Mouse (Mus musculus) fibroblast of lung, adult 2 months (primary cell): ENCODE data around the gene Tmem40.
A peak's percentile ranks its signal among the peaks of the same experiment; 100 is the strongest.

Experiments
- DNase-seq: peaks from one replicate; pipeline ENCODE4 v3.0.0-alpha.2; 2011; ENCODE audit warnings: low read depth

The Tmem40 gene

DNA sequence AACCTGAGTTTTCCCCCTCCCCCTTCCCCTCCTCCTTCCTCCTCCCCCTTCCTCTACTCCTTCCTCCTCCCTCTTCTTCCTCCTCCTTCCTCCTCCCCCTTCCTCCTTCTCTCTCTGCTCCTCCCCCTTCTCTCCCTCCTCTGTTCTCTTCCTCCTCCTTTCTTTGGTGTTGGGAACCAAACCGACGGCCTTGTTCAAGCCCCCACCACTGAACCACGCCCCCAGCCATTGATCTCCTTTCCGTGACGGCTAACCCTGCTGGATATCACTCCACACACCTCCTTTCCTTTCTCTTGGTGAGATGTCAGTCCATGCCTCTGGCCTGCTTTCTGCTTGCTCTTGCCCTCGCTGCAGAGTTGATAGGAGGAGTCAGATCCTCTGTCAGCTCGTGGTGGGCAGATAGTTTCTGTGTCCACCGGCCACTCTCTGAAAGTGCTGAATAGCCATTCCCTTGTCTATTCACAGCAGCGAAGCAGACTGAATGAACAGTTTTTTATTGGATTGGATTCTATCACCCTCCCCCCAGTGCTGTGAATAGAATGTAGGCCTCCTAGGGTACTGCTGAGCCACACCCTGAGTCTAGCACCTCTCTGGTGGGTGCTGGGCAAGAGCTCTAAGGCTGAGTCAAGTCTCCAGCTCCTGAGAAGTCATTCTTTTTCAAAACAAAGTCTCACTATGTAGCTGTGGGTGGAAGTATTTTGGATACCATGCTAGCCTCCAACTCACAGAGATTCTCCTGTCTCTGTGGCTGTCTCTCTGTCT is at the start of gene Tmem40:
TSS of gene Tmem40 (minus strand) at position 416 of the 762 bp plus-strand sequence.
- no peak for DNase-seq

DNA sequence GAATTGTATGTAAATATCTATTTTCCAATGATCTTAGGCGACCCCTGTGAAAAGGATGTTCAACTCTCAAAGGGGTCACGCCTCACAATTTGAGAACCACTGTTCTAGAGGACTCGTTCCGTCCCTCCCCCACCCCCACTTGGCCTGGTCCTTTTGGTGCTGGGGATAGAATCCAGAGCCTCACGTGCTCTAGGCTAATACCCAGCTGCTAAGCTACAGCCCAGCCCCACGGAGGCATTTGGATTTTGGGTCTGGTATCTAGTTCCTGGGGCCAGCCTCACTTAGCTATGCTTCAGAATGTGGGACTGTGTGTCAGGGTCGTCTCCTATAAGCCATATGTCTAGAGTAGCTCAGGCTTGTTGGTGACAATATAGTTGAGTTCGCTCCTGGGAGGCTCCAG is 49.4 kb upstream of the Tmem40 start:
- DNase-seq, result no peak

DNA sequence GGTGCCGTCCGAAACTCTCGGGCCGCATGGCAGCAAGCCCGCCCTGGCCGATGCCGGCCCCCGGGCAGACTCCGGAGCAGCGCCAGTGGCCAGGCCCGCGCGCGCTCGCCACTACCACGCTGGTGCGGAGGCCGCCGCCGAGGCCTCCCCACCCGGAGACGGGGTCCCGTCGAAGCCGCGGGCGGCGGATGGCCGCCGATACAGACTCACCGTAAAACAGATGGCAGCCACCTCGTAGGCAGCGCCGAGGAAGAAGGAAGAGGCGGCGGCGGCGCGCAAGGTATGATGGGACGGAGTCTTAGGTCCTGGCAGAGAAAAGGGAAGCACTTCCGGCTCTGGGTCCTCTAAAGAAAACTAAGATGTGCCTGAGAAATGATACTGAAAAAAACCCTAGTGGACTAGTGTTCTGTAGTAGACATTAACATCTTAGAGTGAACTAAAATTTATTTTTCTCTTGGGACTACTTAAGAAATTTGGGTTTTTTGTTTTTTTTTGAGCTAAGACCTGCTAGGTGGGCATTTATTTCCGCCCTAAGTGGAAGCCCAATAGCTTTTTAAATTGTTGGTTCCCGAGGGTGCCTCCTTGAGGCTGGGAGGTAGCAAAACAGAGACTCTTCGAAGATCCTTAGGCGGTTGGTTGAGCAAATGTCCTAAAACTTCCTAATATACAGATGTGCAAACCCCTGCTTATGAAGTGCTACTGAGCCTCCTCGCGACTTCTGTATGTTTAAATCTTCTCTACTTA is 46.5 kb upstream of the Tmem40 start, which contains the start of gene Rpl32:
TSS of gene Rpl32 (minus strand) at position 260 of the 744 bp plus-strand sequence.
- peak; percentile 88 for DNase-seq

DNA sequence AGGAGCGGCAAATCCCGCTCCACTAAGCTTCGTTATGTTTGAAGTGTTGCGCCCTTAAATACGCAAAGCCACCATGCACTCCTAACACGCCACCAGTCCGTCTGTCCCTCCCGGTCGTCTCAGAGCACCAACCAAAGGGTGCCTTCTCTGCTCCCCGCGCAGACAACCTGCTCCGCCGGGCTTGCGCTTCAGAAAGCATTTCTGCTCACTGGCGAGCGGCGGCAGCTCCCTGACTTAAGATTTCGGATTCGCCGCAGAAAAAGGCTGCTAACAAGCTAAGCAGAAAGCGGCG is 45.9 kb upstream of the Tmem40 start:
- no peak for DNase-seq

DNA sequence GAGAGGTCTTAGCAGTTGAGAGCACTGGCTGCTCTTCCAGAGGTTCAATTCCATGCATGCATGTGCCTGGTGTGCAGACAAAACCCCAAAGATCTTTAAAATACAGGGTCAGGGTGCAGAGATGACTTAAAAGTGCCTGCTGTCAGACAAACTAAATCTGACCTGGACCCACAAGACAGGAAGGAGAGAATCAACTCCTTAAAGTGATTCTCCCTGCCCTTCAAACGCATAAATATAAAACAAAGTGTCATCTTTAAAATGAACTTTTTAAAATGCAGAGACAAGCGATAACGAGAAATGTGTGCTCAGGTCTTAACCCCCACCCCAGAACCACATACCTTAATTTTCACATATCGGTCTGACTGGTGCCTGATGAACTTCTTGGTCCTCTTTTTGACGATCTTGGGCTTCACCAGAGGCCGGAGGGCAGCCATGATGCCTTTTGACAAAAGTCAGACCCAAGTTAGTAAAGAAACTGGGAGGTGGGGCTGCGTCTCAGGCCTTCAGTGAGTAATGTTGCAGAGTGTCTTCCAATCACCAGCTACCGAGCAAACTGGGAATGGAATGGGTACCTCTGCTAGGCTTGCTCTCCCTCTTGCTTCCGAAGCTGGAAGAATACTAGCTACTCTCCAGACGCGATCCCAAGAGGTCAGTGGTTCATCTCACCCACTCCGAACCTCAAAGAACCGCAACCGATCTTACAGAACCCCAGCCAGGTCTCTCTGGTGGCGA is 45.4 kb upstream of the Tmem40 start:
- DNase-seq, result no peak

DNA sequence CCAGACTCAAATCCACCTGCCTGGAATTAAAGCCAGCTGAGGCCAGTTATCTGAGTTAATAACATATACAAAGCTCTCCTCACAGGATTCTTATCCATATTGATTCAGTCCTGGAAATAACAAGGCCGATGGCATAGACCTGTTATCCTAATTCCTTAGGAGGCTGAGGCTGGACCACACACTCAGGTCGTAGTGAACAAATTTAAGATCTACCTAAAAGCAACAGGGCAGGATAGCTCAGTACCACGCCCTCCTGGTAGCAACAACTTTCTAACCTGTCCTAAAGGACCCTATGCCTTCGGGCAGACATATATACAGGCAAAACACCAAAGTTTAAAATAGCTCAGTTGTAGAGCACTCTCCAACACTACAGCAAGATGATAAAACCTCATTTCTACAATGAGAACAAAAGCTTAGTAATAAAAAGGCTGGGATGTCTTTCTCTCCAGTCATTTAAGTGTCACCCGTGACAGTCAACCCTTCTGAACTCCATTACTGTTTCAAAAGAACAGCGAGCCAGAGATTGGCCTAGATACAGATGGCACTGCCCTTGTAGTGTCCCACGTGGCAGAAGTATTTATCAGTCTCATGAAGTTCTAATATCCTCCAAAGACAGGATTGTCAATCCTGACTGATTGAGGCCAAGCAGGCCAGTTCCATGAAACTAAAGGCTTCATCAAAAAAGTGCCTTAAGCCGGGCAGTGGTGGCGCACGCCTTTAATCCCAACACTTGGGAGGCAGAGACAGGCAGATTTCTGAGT is 42.4 kb upstream of the Tmem40 start:
- no peak for DNase-seq

DNA sequence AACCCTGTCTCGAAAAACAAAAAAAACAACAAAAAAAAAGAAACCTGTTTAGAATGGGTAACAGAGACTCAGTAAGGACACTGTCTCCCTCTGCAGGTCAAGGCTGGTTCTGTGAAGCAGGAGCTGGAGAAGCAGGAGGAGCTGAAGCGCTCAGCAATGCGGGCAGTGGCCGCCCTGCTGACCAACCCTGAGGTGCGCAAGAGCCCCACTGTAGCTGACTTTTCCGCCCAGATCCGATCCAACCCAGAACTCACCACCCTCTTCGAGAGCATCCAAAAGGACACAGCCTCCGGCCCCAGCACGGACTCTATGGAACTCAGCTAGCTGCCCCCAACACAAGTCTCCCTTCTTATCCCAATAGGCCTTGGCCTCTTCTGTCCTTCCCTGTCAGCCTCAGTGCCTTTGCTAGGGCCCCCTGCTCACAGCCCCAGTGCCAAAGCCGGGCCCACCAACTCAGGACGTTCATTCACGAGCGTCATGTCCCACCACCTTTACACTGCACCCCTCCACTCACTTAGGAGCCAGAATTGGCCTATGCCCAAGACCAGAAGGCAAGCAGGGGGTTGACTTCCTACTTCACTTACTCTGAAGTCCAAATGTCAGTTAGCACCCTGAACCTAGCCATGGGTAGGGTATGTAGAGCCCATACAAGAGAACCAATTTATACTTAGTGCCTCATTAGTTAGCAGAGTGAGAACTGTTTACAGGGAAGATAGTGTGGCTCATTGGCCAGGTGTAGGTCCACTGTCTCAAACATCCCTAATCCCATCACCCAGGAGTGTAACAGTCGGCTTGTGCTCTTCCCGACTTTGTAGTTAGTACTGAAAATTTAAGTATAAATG is 41.6 kb upstream of the Tmem40 start:
- DNase-seq, result peak; percentile 86

DNA sequence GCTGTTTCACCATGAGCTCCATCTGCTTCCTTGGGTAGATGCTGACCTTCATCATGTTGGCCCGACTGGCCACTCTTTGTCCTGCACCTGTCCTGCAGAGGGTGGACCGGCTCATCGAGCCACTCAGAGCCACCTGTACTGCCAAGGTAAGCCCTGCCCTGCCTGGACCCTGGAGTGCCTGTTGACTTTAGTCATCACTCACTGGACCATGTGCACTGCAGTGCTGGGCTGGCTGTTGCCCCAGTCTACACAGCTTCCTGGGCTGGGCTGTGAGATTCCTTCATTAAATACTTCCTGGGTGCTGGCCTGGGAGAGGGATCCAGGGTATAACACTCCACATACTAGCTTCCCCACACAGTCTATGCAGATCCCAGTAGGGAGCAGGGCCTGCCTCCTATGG is 39.6 kb upstream of the Tmem40 start:
- no peak for DNase-seq

DNA sequence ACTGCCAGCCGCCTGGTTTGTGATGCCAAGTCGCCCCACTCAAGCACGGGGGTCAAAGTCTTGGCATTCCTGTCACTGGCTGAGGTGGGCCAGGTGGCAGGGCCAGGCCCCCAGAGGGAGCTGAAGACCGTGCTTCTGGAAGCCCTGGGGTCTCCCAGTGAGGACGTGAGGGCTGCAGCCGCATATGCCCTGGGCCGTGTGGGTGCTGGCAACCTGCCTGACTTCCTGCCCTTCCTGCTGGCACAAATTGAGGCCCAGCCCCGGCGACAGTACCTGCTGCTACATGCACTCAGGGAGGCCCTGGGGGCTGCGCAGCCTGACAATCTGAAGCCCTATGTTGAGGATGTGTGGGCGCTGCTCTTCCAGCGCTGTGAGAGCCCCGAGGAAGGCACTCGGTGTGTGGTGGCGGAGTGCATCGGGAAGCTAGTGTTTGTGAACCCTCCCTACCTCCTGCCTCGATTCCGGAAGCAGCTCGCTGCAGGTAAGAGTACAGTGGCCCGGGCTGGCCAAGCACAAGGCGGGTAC is 30.5 kb upstream of the Tmem40 start:
- no peak for DNase-seq

DNA sequence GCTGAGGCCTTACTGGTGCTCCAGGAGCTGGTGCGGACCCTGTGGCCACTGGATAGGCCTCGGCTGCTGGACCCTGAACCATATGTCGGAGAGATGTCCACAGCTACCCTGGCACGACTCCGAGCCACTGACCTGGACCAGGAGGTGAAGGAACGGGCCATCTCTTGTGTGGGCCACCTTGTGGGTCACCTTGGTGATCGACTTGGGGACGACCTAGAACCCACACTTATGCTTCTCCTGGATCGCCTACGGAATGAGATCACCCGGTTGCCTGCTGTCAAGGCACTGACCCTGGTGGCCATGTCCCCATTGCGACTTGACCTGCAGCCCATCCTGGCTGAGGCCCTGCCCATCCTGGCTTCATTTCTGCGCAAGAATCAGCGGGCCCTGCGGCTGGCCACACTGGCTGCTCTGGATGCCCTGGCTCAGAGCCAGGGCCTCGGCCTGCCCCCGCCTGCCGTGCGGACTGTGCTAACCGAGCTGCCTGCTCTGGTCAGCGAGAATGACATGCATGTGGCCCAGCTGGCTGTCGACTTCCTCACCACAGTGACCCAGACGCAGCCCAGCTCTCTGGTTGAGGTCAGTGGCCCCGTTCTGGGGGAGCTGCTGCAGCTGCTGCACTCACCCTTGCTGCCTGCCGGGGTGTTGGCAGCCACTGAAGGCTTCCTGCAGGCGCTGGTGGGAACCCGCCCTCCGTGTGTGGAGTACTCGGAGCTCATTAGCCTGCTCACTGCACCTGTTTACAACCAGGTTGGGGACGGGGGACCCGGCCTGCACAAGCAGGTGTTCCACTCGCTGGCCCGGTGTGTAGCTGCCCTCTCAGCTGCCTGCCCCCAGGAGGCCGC is 29.9 kb upstream of the Tmem40 start:
- DNase-seq, result no peak

DNA sequence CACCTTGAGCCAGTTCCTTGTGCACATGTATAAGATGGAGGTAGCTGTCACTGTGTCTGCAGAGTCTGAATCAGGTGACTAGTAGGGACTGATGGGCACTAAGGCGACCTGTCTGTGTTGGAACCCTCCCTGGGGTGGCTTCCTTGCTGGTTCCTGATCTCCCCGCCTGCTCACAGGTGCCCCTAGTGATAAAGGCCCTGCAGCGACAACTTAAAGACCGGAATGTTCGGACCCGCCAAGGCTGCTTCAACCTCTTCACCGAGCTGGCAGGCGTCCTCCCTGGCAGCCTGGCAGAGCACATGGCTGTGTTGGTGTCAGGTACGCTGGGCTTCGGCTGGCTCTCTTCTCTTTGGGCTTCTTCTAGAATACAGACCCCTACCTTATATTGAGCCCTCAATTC is 28.8 kb upstream of the Tmem40 start:
- DNase-seq, result no peak

DNA sequence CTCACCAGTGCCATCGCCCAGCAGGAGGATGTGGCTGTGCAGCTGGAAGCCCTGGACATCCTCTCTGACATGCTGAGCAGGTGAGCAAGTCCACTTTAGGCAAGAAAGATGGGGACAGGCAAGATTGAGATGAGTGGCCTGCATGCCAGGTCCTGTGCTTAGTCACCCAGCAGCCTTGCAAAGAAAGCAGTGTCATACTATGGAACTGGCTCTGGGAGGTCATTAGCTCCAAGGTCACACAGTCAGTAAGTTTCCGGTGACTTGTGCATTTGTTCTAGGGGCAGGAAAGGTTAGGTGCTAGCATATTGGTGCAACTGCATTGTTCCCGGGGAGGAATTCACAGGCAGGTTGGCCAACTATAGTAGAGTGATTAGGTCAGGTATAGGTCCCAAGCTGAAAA is 20.6 kb upstream of the Tmem40 start:
- no peak for DNase-seq

DNA sequence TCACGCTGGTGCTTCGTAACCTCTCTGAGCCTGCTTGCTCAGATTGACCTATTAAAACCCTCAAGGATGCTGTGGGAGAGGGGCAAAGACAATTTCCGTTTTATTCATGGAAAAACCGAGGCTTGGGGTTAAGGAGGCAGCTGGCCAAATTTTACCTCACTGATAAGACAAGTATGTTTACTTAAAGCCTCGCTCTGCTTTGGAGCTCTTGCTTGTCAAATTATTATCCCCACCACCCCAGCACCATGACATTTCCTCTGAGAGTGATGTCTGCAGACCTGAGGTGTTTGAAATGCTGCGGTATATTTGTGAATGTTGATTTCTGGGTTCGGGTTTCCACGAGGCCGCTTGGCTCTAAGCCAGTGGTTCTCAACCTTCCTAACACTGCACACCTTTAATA is 14.2 kb upstream of the Tmem40 start:
- DNase-seq, result no peak

DNA sequence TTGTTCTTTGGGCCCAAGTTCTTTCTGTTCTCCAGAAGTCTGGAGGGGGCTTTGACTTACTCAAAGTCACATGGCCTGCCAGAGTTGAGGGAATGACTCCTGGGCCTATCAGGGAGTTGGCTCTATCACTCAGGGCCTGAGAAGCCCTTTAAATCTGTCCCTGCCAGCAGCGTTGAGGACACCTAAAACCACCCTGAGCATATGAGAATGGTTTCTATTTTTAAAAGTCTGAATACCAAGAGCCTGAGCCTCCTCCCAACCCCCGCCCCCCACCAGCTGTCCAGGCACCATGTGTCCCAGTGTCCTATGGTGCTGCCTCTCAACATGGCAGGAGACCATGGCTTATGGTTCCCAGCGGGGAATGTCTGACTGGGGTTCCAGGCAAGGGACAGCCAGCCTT is 13.6 kb upstream of the Tmem40 start:
- DNase-seq, result no peak

DNA sequence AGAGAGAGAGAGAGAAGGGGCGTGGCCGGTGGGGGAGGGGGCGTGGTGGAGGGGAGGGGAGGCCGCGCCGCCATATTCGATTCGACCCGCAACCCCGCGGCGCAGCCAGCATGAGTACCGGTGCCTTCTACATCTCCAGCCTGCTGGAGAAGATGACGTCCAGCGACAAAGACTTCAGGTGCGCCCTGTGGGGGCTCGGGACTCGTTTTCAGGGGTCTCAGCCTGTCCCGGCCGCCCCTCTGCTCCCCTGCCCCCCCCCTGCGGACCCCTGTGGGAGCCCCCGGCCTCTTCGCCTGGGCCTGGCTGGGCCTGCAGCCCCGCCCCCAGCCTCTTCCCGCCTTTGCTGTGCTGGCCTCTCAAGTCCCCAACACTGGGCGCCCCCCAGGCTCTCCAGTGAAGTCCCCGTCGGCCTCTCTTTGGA is 12.3 kb upstream of the Tmem40 start, which contains the start of gene Cand2:
TSS of gene Cand2 (plus strand) at position 38 of the 421 bp plus-strand sequence.
- no peak for DNase-seq

DNA sequence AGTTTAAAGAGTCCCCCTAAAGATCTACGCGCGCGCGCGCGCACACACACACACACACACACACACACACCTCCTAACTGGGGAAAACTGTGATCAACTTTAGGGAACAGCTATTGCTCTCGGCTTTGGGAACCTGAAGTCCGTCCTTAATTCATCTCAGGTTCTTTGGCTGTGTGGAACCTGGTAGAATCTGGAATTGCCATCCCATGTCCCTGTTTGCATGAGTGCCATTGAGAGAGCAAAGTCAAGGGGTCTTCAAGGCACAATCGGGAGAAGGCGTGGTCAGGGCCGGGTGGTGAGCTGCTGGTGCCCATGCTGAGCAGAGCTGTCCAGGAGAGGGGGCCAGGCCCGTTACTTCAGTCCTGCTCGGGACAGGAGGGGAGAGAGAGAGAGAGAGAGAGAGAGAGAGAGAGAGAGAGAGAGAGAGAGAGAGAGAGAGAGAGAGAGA is 11.8 kb upstream of the Tmem40 start:
- no peak for DNase-seq

DNA sequence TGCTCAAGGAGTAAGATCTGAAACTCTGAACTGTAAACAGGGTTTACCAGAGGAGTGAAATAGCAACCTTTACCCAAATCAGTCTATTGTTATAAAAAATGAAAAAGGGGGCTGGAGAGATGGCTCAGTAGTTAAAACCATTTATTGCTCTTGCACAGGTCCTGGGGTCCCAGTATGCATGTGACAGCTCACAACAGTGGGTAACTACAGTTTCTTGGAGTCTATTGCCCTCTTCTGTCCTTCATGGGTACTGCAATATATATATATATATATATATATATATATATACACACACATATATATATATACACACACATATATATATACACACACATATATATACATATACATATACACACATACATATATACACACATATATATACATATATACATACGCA is 10.4 kb upstream of the Tmem40 start:
- no peak for DNase-seq

DNA sequence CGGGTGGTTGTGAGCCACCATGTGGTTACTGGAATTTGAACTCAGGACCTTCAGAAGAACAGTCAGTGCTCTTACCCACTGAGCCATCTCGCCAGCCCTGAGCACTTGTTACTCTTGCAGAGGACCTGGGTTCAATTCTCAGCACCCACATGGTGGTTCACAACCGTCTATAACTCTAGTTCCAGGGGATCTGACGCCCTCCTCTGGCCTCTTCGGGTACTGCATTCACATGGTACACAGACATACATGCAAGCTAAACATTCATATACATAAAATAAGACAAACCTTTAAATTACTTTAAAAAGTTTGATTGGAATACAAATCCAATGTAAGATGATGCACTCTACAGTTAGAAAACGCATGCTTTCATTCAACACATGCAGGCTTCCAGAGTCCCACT is 10.0 kb upstream of the Tmem40 start:
- no peak for DNase-seq

DNA sequence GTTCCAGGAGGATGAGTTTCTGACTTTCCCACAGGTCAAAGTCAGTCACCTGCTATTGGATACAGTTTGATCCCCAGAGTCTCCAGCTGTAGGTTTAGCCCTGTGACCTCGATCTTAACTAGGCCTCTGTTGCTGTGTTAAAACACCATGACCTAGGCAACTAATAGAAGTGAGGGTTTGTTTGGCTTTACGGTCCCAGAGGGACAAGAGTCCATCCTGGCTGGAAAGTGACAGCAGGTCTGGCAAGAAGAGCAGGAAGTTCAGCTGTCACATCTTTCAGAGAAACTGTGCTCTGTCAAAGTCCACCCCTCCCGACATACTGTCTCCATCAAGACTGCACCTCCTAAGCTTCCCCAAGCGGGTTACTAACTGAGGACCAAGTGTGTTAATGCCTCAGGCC is 8.6 kb upstream of the Tmem40 start:
- DNase-seq, result no peak

DNA sequence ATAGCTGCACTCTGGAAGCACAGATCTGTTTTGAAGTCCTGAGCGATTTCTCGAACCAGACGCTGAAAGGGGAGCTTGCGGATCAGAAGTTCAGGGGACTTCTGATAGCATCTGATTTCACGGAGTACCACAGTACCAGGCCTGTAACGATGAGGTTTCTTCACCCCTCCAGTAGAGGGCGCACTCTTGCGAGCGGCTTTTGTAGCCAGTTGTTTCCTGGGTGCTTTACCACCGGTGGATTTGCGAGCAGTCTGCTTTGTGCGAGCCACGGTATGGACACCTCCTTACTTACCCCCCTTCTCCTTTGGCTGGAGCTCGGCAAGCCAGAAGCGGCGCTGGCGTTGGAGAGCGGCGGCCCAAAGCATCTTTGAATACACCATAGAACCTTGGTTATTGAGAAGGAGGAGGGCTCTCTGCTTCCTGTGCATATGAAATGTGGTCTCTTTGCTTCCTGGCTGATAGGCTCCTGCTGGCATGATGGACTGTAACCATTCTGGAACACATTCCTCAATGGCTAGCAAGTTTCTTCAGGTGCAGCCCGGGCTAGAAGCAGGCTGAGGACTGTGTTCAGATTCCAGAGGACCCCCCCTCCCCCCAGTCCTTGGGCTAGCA is 8.0 kb upstream of the Tmem40 start:
- no peak for DNase-seq
